Mouse (Mus musculus): ENCODE measurements around the gene Narfl. TPM values are rescaled to one million over a fixed set of nuclear protein-coding genes. Genes with fewer than 3 reads are reported as not detected.
A peak's percentile ranks its signal among the peaks of the same experiment; 100 is the strongest.

Narfl gene
- total and polyA plus RNA-seq, 3 experiments: 30.6 to 34.3 TPM; not detected in 1

GRCm38 (mm10) chr17:25830200-25830753 is 56.7 kb downstream of the Narfl start:
- Histone ChIP-seq H3K79me2 (ENCODE audit: control insufficient read depth, insufficient read depth, low read length, poor library complexity) (peaks cover 63% of the 10 kb centered on the region), H3K27me3 (ENCODE audit: control insufficient read depth in 1 of 2, insufficient read depth in 2 of 2, low read length in 2 of 2) (no peaks in the 10 kb centered on the region), H3K36me3 (ENCODE audit: control insufficient read depth in 1 of 2, insufficient read depth in 2 of 2, low read length in 2 of 2) (peaks cover 0 to 13% of the 10 kb centered on the region in 2 experiments; a peak in 2 of 4 replicates), H3K4me1 (ENCODE audit: control insufficient read depth in 1 of 2, insufficient read depth in 2 of 2, low read length in 2 of 2) (peaks cover 2 to 41% of the 10 kb centered on the region in 2 experiments; a peak in 3 of 4 replicates), H3K27ac (ENCODE audit: control insufficient read depth, low read depth, low read length) (no peak overlapping the region), H3K4me3 (ENCODE audit: control insufficient read depth in 1 of 2, insufficient read depth in 1 of 2, low read depth in 2 of 2, low read length in 2 of 2) (no peak overlapping the region), H3K9me3 (replicated peaks; ENCODE audit: insufficient read depth, low read length) (no peaks in the 10 kb centered on the region), H3K9ac (ENCODE audit: control insufficient read depth, low read depth, low read length, poor library complexity, severe bottlenecking) (no peak overlapping the region; the same call in 1 of the 2 replicates)
- TF ChIP-seq POLR2AphosphoS2 (IDR thresholded peaks at IDR 0.05; ENCODE audit: low read length) (peak; percentile 41; the same call in 1 of the 2 replicates), MAFK (IDR thresholded peaks at IDR 0.05; ENCODE audit: borderline replicate concordance, low read depth, low read length) (no peak), ZMIZ1 (IDR thresholded peaks at IDR 0.05; ENCODE audit: low read depth, low read length) (peak; percentile 50), SMC3 (IDR thresholded peaks at IDR 0.05; ENCODE audit: low read depth, low read length) (no peak; the same call in 1 of the 2 replicates), POLR2AphosphoS5 (IDR thresholded peaks at IDR 0.05; ENCODE audit: borderline replicate concordance, low read depth, low read length) (no peak)
- no peak for DNase-seq (ENCODE audit: low read depth, low spot score)

GRCm38 (mm10) chr17:25830806-25831431 is 57.3 kb downstream of the Narfl start:
- peak overlapping the region; percentile 94; the same call in 1 of the 2 replicates for H3K9ac ChIP-seq (ENCODE audit: control insufficient read depth, low read depth, low read length, poor library complexity, severe bottlenecking)
- TF ChIP-seq GABPA (IDR thresholded peaks at IDR 0.05; ENCODE audit: low read depth, low read length): no peak
- TF ChIP-seq POLR2A (IDR thresholded peaks at IDR 0.05; ENCODE audit: control insufficient read depth in 1 of 2, insufficient read depth in 1 of 2, low read depth in 1 of 2, low read length in 2 of 2, poor library complexity in 1 of 2): 0 out of 4 replicates have a peak, but pooled peaks of 1 of the 2 experiments have one; percentile 5
- H3K4me3 ChIP-seq (ENCODE audit: control insufficient read depth in 1 of 2, insufficient read depth in 1 of 2, low read depth in 2 of 2, low read length in 2 of 2): peak overlapping the region in 1 of 2 experiments; percentile 80; a peak in 2 of 4 replicates
- peaks cover 2 to 37% of the 10 kb centered on the region in 2 experiments; a peak in 3 of 4 replicates for H3K4me1 ChIP-seq (ENCODE audit: control insufficient read depth in 1 of 2, insufficient read depth in 2 of 2, low read length in 2 of 2)
- no peak for DNase-seq (ENCODE audit: low read depth, low spot score)
- H3K9me3 ChIP-seq (replicated peaks; ENCODE audit: insufficient read depth, low read length): no peaks in the 10 kb centered on the region
- no peaks in the 10 kb centered on the region for H3K27me3 ChIP-seq (ENCODE audit: control insufficient read depth in 1 of 2, insufficient read depth in 2 of 2, low read length in 2 of 2)
- peaks cover 58% of the 10 kb centered on the region for H3K79me2 ChIP-seq (ENCODE audit: control insufficient read depth, insufficient read depth, low read length, poor library complexity)
- H3K27ac ChIP-seq (ENCODE audit: control insufficient read depth, low read depth, low read length): no peak overlapping the region
- peaks cover 0 to 13% of the 10 kb centered on the region in 2 experiments; a peak in 2 of 4 replicates for H3K36me3 ChIP-seq (ENCODE audit: control insufficient read depth in 1 of 2, insufficient read depth in 2 of 2, low read length in 2 of 2)

GRCm38 (mm10) chr17:25831451-25832281 is 58.1 kb downstream of the Narfl start:
- H3K9ac ChIP-seq (ENCODE audit: control insufficient read depth, low read depth, low read length, poor library complexity, severe bottlenecking): peak overlapping the region; percentile 94
- H3K79me2 ChIP-seq (ENCODE audit: control insufficient read depth, insufficient read depth, low read length, poor library complexity): peaks cover 54% of the 10 kb centered on the region
- no peaks in the 10 kb centered on the region for H3K27me3 ChIP-seq (ENCODE audit: control insufficient read depth in 1 of 2, insufficient read depth in 2 of 2, low read length in 2 of 2)
- 0 out of 2 replicates have a peak, but pooled peaks have one; percentile 14 for TF ChIP-seq MYB (IDR thresholded peaks at IDR 0.05; ENCODE audit: low read depth, low read length)
- no peak for TF ChIP-seq UBTF (IDR thresholded peaks at IDR 0.05; ENCODE audit: borderline replicate concordance, insufficient read depth, low read depth, low read length)
- peak; percentile 55; the same call in 1 of the 2 replicates for TF ChIP-seq POLR2AphosphoS2 (IDR thresholded peaks at IDR 0.05; ENCODE audit: low read length)
- TF ChIP-seq POLR2AphosphoS5 (IDR thresholded peaks at IDR 0.05; ENCODE audit: borderline replicate concordance, low read depth, low read length): peak; percentile 59; the same call in 1 of the 2 replicates
- TF ChIP-seq ZMIZ1 (IDR thresholded peaks at IDR 0.05; ENCODE audit: low read depth, low read length): 0 out of 2 replicates have a peak, but pooled peaks have one; percentile 41
- TF ChIP-seq GABPA (IDR thresholded peaks at IDR 0.05; ENCODE audit: low read depth, low read length): no peak
- no peak for TF ChIP-seq MAZ (IDR thresholded peaks at IDR 0.05; ENCODE audit: low read depth, low read length)
- DNase-seq (ENCODE audit: low read depth, low spot score): peak; percentile 56
- peaks cover 0 to 13% of the 10 kb centered on the region in 2 experiments; a peak in 2 of 4 replicates for H3K36me3 ChIP-seq (ENCODE audit: control insufficient read depth in 1 of 2, insufficient read depth in 2 of 2, low read length in 2 of 2)
- peaks cover 2 to 37% of the 10 kb centered on the region in 2 experiments; a peak in 3 of 4 replicates for H3K4me1 ChIP-seq (ENCODE audit: control insufficient read depth in 1 of 2, insufficient read depth in 2 of 2, low read length in 2 of 2)
- no peaks in the 10 kb centered on the region for H3K9me3 ChIP-seq (replicated peaks; ENCODE audit: insufficient read depth, low read length)
- H3K27ac ChIP-seq (ENCODE audit: control insufficient read depth, low read depth, low read length): peak overlapping the region; percentile 82
- H3K4me3 ChIP-seq (ENCODE audit: control insufficient read depth in 1 of 2, insufficient read depth in 1 of 2, low read depth in 2 of 2, low read length in 2 of 2): peak overlapping the region; percentile 80
